7 mouse cellular contexts compared by ENCODE assay signal in genomic region chr7:70358020-70358847, GRCm38 (mm10). TPM values are rescaled to one million over a fixed set of nuclear protein-coding genes. Genes with fewer than 3 reads are reported as not detected.
DNase-seq lines count a peak whose midpoint lies in the region; ATAC-seq lines count a peak whose summit lies in the region.

No protein-coding gene starts in this region.

- peak; percentile 9 to 37 for DNase-seq in right cerebral cortex, adult 2 months (ENCODE audit: low spot score in 2 of 2)
- DNase-seq in right cerebral cortex, postnatal 14 days = no peak
- peak; percentile 36 for DNase-seq in embryonic facial prominence, embryonic 14.5 days (ENCODE audit: low spot score)
- DNase-seq in intestine, embryonic 14.5 days (ENCODE audit: low spot score) = peak; percentile 78
- DNase-seq in thymus, postnatal 14 days = no peak
- no peak for DNase-seq in cerebellum, postnatal 36 days

- H3K4me2 ChIP-seq in embryonic facial prominence, embryonic 14.5 days (ENCODE audit: low read depth, low read length) = peak overlapping the region; percentile 86
- peak overlapping the region; percentile 60 for H3K4me2 ChIP-seq in intestine, embryonic 14.5 days (ENCODE audit: low read length)
- H3K4me2 ChIP-seq in liver, embryonic 16.5 days (ENCODE audit: low read depth, low read length) = peak overlapping the region; percentile 47

- H3K9me3 ChIP-seq in embryonic facial prominence, embryonic 14.5 days (ENCODE audit: control insufficient read depth, low read length) = no peaks in the 10 kb centered on the region
- no peaks in the 10 kb centered on the region for H3K9me3 ChIP-seq in intestine, embryonic 14.5 days (ENCODE audit: control insufficient read depth, low read length)
- no peaks in the 10 kb centered on the region for H3K9me3 ChIP-seq in liver, embryonic 16.5 days (replicated peaks; ENCODE audit: control insufficient read depth, low read length)

- peak overlapping the region; percentile 98 for H3K27ac ChIP-seq in embryonic facial prominence, embryonic 14.5 days (replicated peaks; ENCODE audit: low read depth, low read length)
- peak overlapping the region; percentile 99 for H3K27ac ChIP-seq in intestine, embryonic 14.5 days (ENCODE audit: low read depth)
- peak overlapping the region; percentile 48 for H3K27ac ChIP-seq in liver, embryonic 16.5 days (ENCODE audit: low read length)

- H3K36me3 ChIP-seq in embryonic facial prominence, embryonic 14.5 days (ENCODE audit: control insufficient read depth, insufficient read depth, low read length) = peaks cover 22% of the 10 kb centered on the region; the same call in 1 of the 2 replicates
- H3K36me3 ChIP-seq in intestine, embryonic 14.5 days (ENCODE audit: control insufficient read depth, insufficient read depth, low read length) = peaks cover 30% of the 10 kb centered on the region
- no peaks in the 10 kb centered on the region for H3K36me3 ChIP-seq in liver, embryonic 16.5 days (ENCODE audit: control insufficient read depth, insufficient read depth)

- H3K4me3 ChIP-seq in embryonic facial prominence, embryonic 14.5 days (ENCODE audit: low read depth, low read length) = peak overlapping the region; percentile 61
- peak overlapping the region; percentile 72 for H3K4me3 ChIP-seq in intestine, embryonic 14.5 days (ENCODE audit: low read depth, low read length)
- peak overlapping the region; percentile 61 for H3K4me3 ChIP-seq in liver, embryonic 16.5 days (ENCODE audit: low read depth, low read length)

- H3K9ac ChIP-seq in embryonic facial prominence, embryonic 14.5 days (ENCODE audit: low read depth, low read length) = peak overlapping the region; percentile 82
- peak overlapping the region; percentile 99 for H3K9ac ChIP-seq in intestine, embryonic 14.5 days (ENCODE audit: low read length)
- H3K9ac ChIP-seq in liver, embryonic 16.5 days (ENCODE audit: low read depth, low read length) = peak overlapping the region; percentile 46

- 6% methylated on average over 32 of the region's 33 CpGs for WGBS in embryonic facial prominence, embryonic 14.5 days
- WGBS in intestine, embryonic 14.5 days = 2% methylated on average over 33 of the region's 33 CpGs
- WGBS in liver, embryonic 16.5 days (ENCODE audit: insufficient replicate concordance) = 5% methylated on average over 33 of the region's 33 CpGs

- peaks cover 7% of the 10 kb centered on the region for H3K27me3 ChIP-seq in embryonic facial prominence, embryonic 14.5 days (replicated peaks; ENCODE audit: control insufficient read depth, insufficient read depth, low read length)
- no peaks in the 10 kb centered on the region; the same call in 1 of the 2 replicates for H3K27me3 ChIP-seq in intestine, embryonic 14.5 days (replicated peaks; ENCODE audit: control insufficient read depth, insufficient read depth, low read length)
- H3K27me3 ChIP-seq in liver, embryonic 16.5 days (ENCODE audit: control insufficient read depth, insufficient read depth, low read depth, low read length) = peaks cover 57% of the 10 kb centered on the region

- no peak for ATAC-seq in embryonic facial prominence, embryonic 14.5 days (ENCODE audit: low read depth)
- no peak for ATAC-seq in intestine, embryonic 14.5 days (replicated peaks; ENCODE audit: low FRiP score, low TSS enrichment, low read depth)
- ATAC-seq in liver, embryonic 16.5 days (ENCODE audit: low read depth) = no peak

- no peaks in the 10 kb centered on the region for H3K4me1 ChIP-seq in embryonic facial prominence, embryonic 14.5 days (ENCODE audit: control insufficient read depth, insufficient read depth, low read length)
- peaks cover 23% of the 10 kb centered on the region for H3K4me1 ChIP-seq in intestine, embryonic 14.5 days (replicated peaks; ENCODE audit: control insufficient read depth, insufficient read depth, low read length)
- no peaks in the 10 kb centered on the region; the same call in 1 of the 2 replicates for H3K4me1 ChIP-seq in liver, embryonic 16.5 days (ENCODE audit: control insufficient read depth, low read depth, low read length)

RNA-seq across cellular contexts. Expression of gene Nr2f2, which starts 8.3 kb away (rescaled TPM):
- polyA plus RNA-seq in embryonic facial prominence, embryonic 14.5 days (2014; fragmentation: Nextera tagmentation; extraction: Ambion mirVana) = 51.4 and 55.5 TPM in 2 replicates
- 53.7 and 56.9 TPM in 2 replicates for polyA plus RNA-seq in intestine, embryonic 14.5 days (2014; fragmentation: Nextera tagmentation; extraction: Ambion mirVana)
- 6.2 and 6.7 TPM in 2 replicates for polyA plus RNA-seq in liver, embryonic 16.5 days (2015; fragmentation: Nextera tagmentation; extraction: Ambion mirVana)

Comparison
In these comparisons a context has a peak if more than half of its experiments do, and no peak if none do; other contexts are left out.
1. DNase-seq: peak in right cerebral cortex, adult 2 months (2 of 2), embryonic facial prominence, embryonic 14.5 days (single experiment) and intestine, embryonic 14.5 days (single experiment); none in right cerebral cortex, postnatal 14 days (single experiment), thymus, postnatal 14 days (single experiment) and cerebellum, postnatal 36 days (0 of 2).
2. H3K27ac ChIP-seq: peak in every context shown above with its lines; median percentile 99 in intestine, embryonic 14.5 days; 98 in embryonic facial prominence, embryonic 14.5 days; 48 in liver, embryonic 16.5 days.
3. H3K9ac ChIP-seq: peak in every context shown above with its lines; median percentile 99 in intestine, embryonic 14.5 days; 82 in embryonic facial prominence, embryonic 14.5 days; 46 in liver, embryonic 16.5 days.
4. Peak in every context shown above with its lines, with median percentiles within 50 percentile points of each other: H3K4me2 ChIP-seq and H3K4me3 ChIP-seq.